9 mouse cellular contexts compared by ENCODE assay signal in the genomic region with DNA sequence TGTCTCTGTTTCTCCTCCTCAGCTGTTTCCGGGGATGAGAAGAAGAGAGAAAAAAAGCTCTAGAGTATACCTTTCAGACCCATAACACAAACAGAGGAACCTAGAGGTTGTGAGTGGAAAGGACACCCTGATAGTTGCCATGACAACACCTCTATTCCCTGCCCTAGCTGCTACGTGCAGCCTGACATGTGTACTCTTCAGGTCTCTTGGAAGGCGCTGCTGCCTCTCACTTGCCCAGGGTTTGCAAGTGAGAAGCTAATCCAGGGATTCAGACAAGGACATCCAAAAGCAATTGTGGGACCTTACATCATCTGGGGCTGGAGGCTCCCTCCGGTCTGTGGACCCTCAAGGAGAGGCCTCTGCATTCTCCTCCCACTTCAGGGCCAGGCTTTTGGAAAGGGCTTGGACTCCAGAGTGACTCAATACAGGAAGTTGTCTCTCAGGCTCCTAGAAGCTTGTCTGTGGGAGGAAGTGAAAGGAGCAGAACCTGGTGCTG. TPM values are rescaled to one million over a fixed set of nuclear protein-coding genes. Genes with fewer than 3 reads are reported as not detected.
DNase-seq lines count a peak whose midpoint lies in the region; ATAC-seq and TF ChIP-seq lines count a peak whose summit lies in the region.
"Had no signal": no experiment of that assay in that cellular context is flagged by ENCODE, and none has a peak within 500 bp of the region (broad histone marks: within the 10 kb centered on the region; RNA-seq: fewer than 3 reads in every experiment).

No protein-coding gene starts in this region.

- no peak overlapping the region for H3K27ac ChIP-seq in midbrain, embryonic 10.5 days (replicated peaks)
- H3K27ac ChIP-seq in midbrain, embryonic 16.5 days (ENCODE audit: low read length) = no peak overlapping the region
- H3K27ac ChIP-seq in intestine, embryonic 16.5 days (ENCODE audit: low read length) = peak overlapping the region; percentile 72
- peak overlapping the region; percentile 76; the same call in 1 of the 2 replicates for H3K27ac ChIP-seq in stomach, embryonic 15.5 days
- H3K27ac ChIP-seq: embryonic facial prominence, embryonic 13.5 days had no signal

- TF ChIP-seq POLR2A in brain, embryonic 14.5 days (IDR thresholded peaks at IDR 0.05; ENCODE audit: borderline replicate concordance, extremely low read depth, insufficient read depth, insufficient read length, poor library complexity, severe bottlenecking) = no peak

- no peak overlapping the region for H3K4me3 ChIP-seq in midbrain, embryonic 10.5 days
- H3K4me3 ChIP-seq in midbrain, embryonic 16.5 days (ENCODE audit: low read depth, low read length) = no peak overlapping the region
- H3K4me3 ChIP-seq in intestine, embryonic 16.5 days (ENCODE audit: low read length) = no peak overlapping the region
- H3K4me3 ChIP-seq in stomach, embryonic 15.5 days (replicated peaks) = no peak overlapping the region
- H3K4me3 ChIP-seq: embryonic facial prominence, embryonic 13.5 days had no signal

- H3K36me3 ChIP-seq in midbrain, embryonic 10.5 days = no peaks in the 10 kb centered on the region
- H3K36me3 ChIP-seq in midbrain, embryonic 16.5 days (ENCODE audit: control insufficient read depth, insufficient read depth, low read length) = no peaks in the 10 kb centered on the region
- no peaks in the 10 kb centered on the region for H3K36me3 ChIP-seq in intestine, embryonic 16.5 days (ENCODE audit: control insufficient read depth, insufficient read depth, low read length)
- H3K36me3 ChIP-seq in stomach, embryonic 15.5 days = no peaks in the 10 kb centered on the region
- H3K36me3 ChIP-seq: embryonic facial prominence, embryonic 13.5 days had no signal

- no peak overlapping the region for H3K4me2 ChIP-seq in midbrain, embryonic 16.5 days (ENCODE audit: low read length)
- no peak overlapping the region for H3K4me2 ChIP-seq in intestine, embryonic 16.5 days (ENCODE audit: low read depth, low read length)
- H3K4me2 ChIP-seq in stomach, embryonic 15.5 days = no peak overlapping the region; the same call in 1 of the 2 replicates
- H3K4me2 ChIP-seq: embryonic facial prominence, embryonic 13.5 days had no signal

- 52% methylated on average over 4 of the region's 4 CpGs for WGBS in midbrain, embryonic 10.5 days
- 47% methylated on average over 4 of the region's 4 CpGs for WGBS in midbrain, embryonic 16.5 days
- WGBS in intestine, embryonic 16.5 days = 16% methylated on average over 4 of the region's 4 CpGs
- WGBS in stomach, embryonic 15.5 days = 20% methylated on average over 4 of the region's 4 CpGs

- ATAC-seq in midbrain, embryonic 16.5 days = no peak
- peak; percentile 96 for ATAC-seq in intestine, embryonic 16.5 days
- ATAC-seq in stomach, embryonic 15.5 days (ENCODE audit: insufficient read depth, low FRiP score, low read depth) = peak; percentile 83
- ATAC-seq in erythroblast, adult 5-6 weeks (replicated peaks; ENCODE audit: low FRiP score, poor library complexity, severe bottlenecking) = no peak

- no peaks in the 10 kb centered on the region for H3K4me1 ChIP-seq in midbrain, embryonic 10.5 days
- no peaks in the 10 kb centered on the region for H3K4me1 ChIP-seq in midbrain, embryonic 16.5 days (ENCODE audit: control insufficient read depth, insufficient read depth, low read length)
- peaks cover 6% of the 10 kb centered on the region for H3K4me1 ChIP-seq in intestine, embryonic 16.5 days (ENCODE audit: control insufficient read depth, insufficient read depth, low read length)
- H3K4me1 ChIP-seq in stomach, embryonic 15.5 days = 0 out of 2 replicates have a peak, but pooled peaks cover 6% of the 10 kb centered on the region

- no peaks in the 10 kb centered on the region for H3K27me3 ChIP-seq in midbrain, embryonic 10.5 days (ENCODE audit: low read depth, poor library complexity, severe bottlenecking)
- H3K27me3 ChIP-seq in midbrain, embryonic 16.5 days (ENCODE audit: control insufficient read depth, insufficient read depth, low read depth, low read length) = no peaks in the 10 kb centered on the region
- H3K27me3 ChIP-seq in intestine, embryonic 16.5 days (replicated peaks; ENCODE audit: control insufficient read depth, insufficient read depth, low read length) = no peaks in the 10 kb centered on the region
- H3K27me3 ChIP-seq in stomach, embryonic 15.5 days (replicated peaks) = no peaks in the 10 kb centered on the region
- H3K27me3 ChIP-seq: embryonic facial prominence, embryonic 13.5 days had no signal

- no peak overlapping the region for H3K9ac ChIP-seq in midbrain, embryonic 16.5 days (ENCODE audit: low read depth, low read length)
- H3K9ac ChIP-seq in intestine, embryonic 16.5 days (ENCODE audit: low read depth, low read length) = no peak overlapping the region
- no peak overlapping the region for H3K9ac ChIP-seq in stomach, embryonic 15.5 days
- H3K9ac ChIP-seq: embryonic facial prominence, embryonic 13.5 days had no signal

- no peak for TF ChIP-seq CTCF in brain, embryonic 14.5 days (IDR thresholded peaks at IDR 0.05; ENCODE audit: borderline replicate concordance, extremely low read depth, insufficient read depth, insufficient read length)

- peak; percentile 12 for DNase-seq in midbrain, embryonic 10.5 days (ENCODE audit: low spot score)
- peak; percentile 18 for DNase-seq in brain, embryonic 14.5 days (ENCODE audit: low read depth)
- DNase-seq in right cerebral cortex, postnatal 36 days (ENCODE audit: low spot score in 2 of 2) = no peak
- DNase-seq in cerebellum, postnatal 36 days = no peak

- H3K9me3 ChIP-seq in midbrain, embryonic 10.5 days (replicated peaks) = no peaks in the 10 kb centered on the region
- H3K9me3 ChIP-seq in midbrain, embryonic 16.5 days (replicated peaks; ENCODE audit: control insufficient read depth, low read length, poor library complexity, severe bottlenecking) = no peaks in the 10 kb centered on the region
- no peaks in the 10 kb centered on the region for H3K9me3 ChIP-seq in intestine, embryonic 16.5 days (ENCODE audit: control insufficient read depth, low read length)
- no peaks in the 10 kb centered on the region for H3K9me3 ChIP-seq in stomach, embryonic 15.5 days
- H3K9me3 ChIP-seq: embryonic facial prominence, embryonic 13.5 days had no signal

RNA-seq across cellular contexts. Expression of gene Hk2, which starts 47.6 kb away (rescaled TPM):
- 26.4 and 31.4 TPM in 2 replicates for polyA plus RNA-seq in midbrain, embryonic 10.5 days (2016; fragmentation: Nextera tagmentation; extraction: Ambion mirVana)
- 1.3 and 1.7 TPM in 2 replicates for polyA plus RNA-seq in midbrain, embryonic 16.5 days (2015; fragmentation: Nextera tagmentation; extraction: Ambion mirVana)
- polyA plus RNA-seq in brain, embryonic 14.5 days (2012; rRNA removed) = 3.6 and 4.7 TPM in 2 replicates
- 14.7 and 18.0 TPM in 2 replicates for polyA plus RNA-seq in intestine, embryonic 16.5 days (2015; fragmentation: Nextera tagmentation; extraction: Ambion mirVana)
- 22.3 and 23.8 TPM in 2 replicates for polyA plus RNA-seq in stomach, embryonic 15.5 days (2015; fragmentation: Nextera tagmentation; extraction: Ambion mirVana)
- total RNA-seq in erythroblast, adult 5-6 weeks (2015; ENCODE audit: low replicate concordance) = 11.1 and 11.9 TPM in 2 replicates
- total RNA-seq in erythroblast, adult 5-6 weeks (2017; ENCODE audit: low replicate concordance) = 5.4 and 10.2 TPM in 2 replicates

Comparison
In these comparisons a context has a peak if more than half of its experiments do, and no peak if none do; other contexts are left out.
1. DNase-seq: peak in midbrain, embryonic 10.5 days (single experiment) and brain, embryonic 14.5 days (single experiment); none in right cerebral cortex, postnatal 36 days (0 of 2) and cerebellum, postnatal 36 days (0 of 2).
2. H3K27ac ChIP-seq: peak in intestine, embryonic 16.5 days (single experiment) and stomach, embryonic 15.5 days (single experiment); none in midbrain, embryonic 10.5 days (single experiment) and midbrain, embryonic 16.5 days (single experiment).
3. ATAC-seq: peak in intestine, embryonic 16.5 days (single experiment) and stomach, embryonic 15.5 days (single experiment); none in midbrain, embryonic 16.5 days (single experiment) and erythroblast, adult 5-6 weeks (single experiment).